Mouse (Mus musculus) 3T3-L1 (cell line): ENCODE measurements around the gene Ambp.

Source experiments
- DNase-seq: peaks from one replicate; pipeline ENCODE4 v3.0.0-alpha.2; 2015; ENCODE audit warnings: low read depth, low spot score

Gene Ambp

DNA sequence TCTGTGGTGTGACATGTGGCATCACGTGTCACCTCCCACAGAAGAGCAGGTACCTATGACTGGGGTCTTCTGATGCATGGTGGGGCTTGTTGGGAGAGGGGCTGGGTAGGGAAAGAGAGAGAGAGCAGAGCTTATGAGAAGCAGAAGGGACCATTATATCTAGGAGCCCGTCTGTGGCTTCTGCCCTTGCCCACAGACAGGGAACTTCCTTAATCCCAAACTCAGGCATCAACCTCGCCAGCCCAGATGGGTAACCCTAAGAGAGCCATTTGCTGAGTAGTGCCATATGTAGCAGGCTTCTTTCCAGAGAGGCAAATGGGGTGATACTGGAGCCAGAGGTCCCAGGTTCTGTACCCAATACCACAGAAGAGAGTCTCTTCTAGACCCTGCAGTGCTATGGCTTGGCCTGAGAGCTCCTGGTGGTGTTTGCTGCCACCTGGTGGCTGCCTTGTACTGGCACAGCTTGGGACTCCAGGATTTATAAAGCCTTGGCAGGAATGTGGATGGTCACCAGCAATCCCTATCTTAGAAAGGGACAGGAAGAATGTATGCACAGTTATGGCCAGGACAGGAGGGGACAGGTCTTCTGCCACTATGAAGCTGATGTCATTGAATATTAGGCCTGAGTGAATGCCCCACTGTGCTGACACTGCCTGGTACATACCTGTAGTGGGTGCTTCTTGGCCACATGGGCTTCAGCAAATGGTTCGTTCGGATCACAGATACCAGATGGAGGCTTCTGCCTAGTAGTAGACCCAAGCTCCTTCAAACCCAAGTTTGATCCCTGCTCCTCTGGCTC, 35.8 kb downstream of the Ambp start:
- peak; percentile 87 for DNase-seq

DNA sequence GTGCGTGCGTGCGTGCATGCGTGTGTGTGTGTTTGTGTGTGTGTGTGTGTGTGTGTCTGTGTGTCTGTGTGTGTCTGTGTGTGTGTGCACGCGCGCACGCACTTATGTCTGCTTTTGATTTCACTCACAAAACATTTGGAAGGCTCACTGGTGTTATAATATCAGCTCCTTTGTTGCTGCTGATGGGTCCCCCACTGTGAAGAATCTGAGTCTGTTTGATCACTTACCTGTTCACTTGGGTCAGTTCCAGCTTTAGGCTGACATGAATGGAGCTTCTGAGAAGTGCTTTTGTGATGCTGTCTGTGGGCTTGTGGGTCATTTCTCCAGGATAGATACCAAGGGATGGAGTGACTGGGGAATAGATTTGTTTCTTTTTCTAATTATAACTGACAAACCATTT, 48.9 kb downstream of the Ambp start:
- DNase-seq: no peak

DNA sequence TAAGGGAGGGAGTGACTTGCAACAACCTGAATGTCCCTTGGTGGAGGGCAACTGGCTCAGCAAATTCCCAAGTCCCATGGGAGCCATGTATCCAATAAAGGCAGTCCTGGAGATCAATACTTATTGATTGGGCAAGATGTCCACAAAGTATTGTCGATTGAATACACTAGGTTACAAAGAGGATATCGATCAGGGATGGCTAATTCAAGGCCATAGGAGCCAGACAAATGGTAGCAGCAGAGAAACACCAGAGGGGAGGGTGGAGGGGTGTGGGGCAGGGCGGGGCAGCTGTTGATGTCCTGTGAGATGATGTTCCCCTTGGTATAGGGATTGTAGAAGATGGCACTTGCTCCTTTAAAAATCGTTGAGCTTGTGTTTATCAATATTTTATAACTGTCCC, 52.6 kb downstream of the Ambp start:
- no peak for DNase-seq

DNA sequence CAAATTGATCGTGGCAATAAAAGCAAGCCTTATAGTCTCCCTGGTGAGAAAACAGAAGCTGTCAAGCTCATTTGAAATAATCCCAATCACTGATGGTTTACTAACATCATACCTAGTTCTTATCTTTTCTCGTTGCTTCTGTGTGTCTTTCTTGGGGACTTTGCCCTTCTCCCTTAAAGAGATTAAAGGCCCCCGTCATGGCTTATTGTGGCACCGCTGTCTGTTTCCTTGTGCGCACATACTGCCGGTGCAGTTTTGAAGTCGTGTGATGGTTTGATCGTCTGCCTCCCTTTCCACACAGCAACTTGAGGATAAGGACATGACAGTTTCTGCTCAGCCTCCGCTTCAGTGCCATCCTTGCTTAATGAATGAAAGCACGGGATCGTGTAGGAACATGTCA, 54.1 kb downstream of the Ambp start:
- no peak for DNase-seq

DNA sequence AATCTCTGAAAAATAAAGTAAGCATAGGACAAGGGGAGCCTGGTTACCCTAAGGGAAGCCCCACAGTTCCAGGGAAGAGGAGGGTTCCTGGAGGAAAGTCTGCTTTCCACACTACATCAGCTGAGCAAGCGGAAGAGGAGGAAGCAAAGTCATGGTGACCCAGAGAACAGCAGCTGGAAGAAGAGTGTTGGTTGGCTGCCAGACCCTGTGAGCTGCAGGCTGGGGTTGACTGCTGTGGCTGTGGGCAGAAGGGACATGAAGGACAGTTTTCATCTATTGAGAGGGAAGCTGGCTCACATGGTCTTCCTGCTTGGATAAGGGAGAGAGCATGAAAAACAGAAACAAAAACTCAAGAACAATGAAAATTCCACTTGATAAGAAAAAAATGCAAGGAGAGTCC, 57.0 kb downstream of the Ambp start:
- DNase-seq: no peak
